Mouse (Mus musculus) limb, embryonic 12.5 days (tissue): ENCODE measurements around the gene Mecom. TPM values are rescaled to one million over a fixed set of nuclear protein-coding genes. Genes with fewer than 3 reads are reported as not detected.

Source experiments
- ATAC-seq: fragments of 200-750 bp; cut with Nextera tagmentation; 2 replicates; pipeline ENCODE4 v1.8.0; 2017; ENCODE audit warnings: low read depth, moderate TSS enrichment; ENCODE audit not compliant: insufficient number of reproducible peaks, insufficient read depth, low FRiP score, low TSS enrichment
- H3K27ac ChIP-seq: fragments of 300-500 bp; sonication (generic); 2 replicates; pipeline ENCODE4 v1.5.1; 2016; ENCODE audit warnings: mild to moderate bottlenecking, moderate library complexity
- H3K27me3 ChIP-seq: fragments of 300-500 bp; sonication (generic); 2 replicates; pipeline ENCODE4 v1.6.1; 2016; ENCODE audit warnings: mild to moderate bottlenecking, moderate library complexity
- H3K36me3 ChIP-seq: fragments of 300-500 bp; sonication (generic); 2 replicates; pipeline ENCODE4 v1.6.1; 2016; ENCODE audit warnings: mild to moderate bottlenecking, moderate library complexity
- H3K4me1 ChIP-seq: fragments of 300-500 bp; sonication (generic); replicated peaks from 2 replicates; pipeline ENCODE4 v1.6.1; 2016
- H3K4me2 ChIP-seq: fragments of 300-500 bp; sonication (generic); 2 replicates; pipeline ENCODE4 v1.6.1; 2016; ENCODE audit warnings: mild to moderate bottlenecking, moderate library complexity
- H3K4me3 ChIP-seq: fragments of 300-500 bp; sonication (generic); replicated peaks from 2 replicates; pipeline ENCODE4 v1.5.1; 2016; ENCODE audit warnings: mild to moderate bottlenecking
- H3K9ac ChIP-seq: fragments of 300-500 bp; sonication (generic); replicated peaks from 2 replicates; pipeline ENCODE4 v1.6.1; 2016; ENCODE audit warnings: mild to moderate bottlenecking, moderate library complexity
- H3K9me3 ChIP-seq: fragments of 300-500 bp; sonication (generic); 2 replicates; pipeline ENCODE4 v1.6.1; 2016; ENCODE audit warnings: mild to moderate bottlenecking, moderate library complexity
- WGBS: fragments of 180-500 bp; shearing (Covaris S2); methylation state at CpG from one replicate; pipeline ENCODE4 v1.1.7; 2016; 5-methylcytosine and 5-hydroxymethylcytosine counted together
- polyA plus RNA-seq: library from polyadenylated mRNA; unstranded; fragments of >200 nt; fragmentation: Nextera tagmentation; extraction: Ambion mirVana; gene quantifications from 2 replicates; pipeline ENCODE4 v1.2.1, GENCODE M21; 2016

Mecom gene
- polyA plus RNA-seq, 1 experiment from 2014 or later = 187 TPM

GRCm38 (mm10) chr3:30392218-30392617, 155.6 kb downstream of the Mecom start:
- Histone ChIP-seq H3K4me3 (no peak overlapping the region), H3K36me3 (no peaks in the 10 kb centered on the region; the same call in 1 of the 2 replicates), H3K9me3 (no peaks in the 10 kb centered on the region), H3K27me3 (no peaks in the 10 kb centered on the region), H3K4me1 (peaks cover 38% of the 10 kb centered on the region), H3K9ac (no peak overlapping the region), H3K27ac (no peak overlapping the region; the same call in 1 of the 2 replicates), H3K4me2 (no peak overlapping the region)
- no peak for ATAC-seq
- WGBS = 31% methylated on average over 4 of the region's 4 CpGs

GRCm38 (mm10) chr3:30390346-30390745, 157.5 kb downstream of the Mecom start:
- H3K9ac ChIP-seq = no peak overlapping the region
- WGBS = 85% methylated on average over 5 of the region's 5 CpGs
- no peaks in the 10 kb centered on the region for H3K9me3 ChIP-seq
- H3K4me2 ChIP-seq = no peak overlapping the region
- no peaks in the 10 kb centered on the region for H3K36me3 ChIP-seq
- H3K27me3 ChIP-seq = no peaks in the 10 kb centered on the region
- peaks cover 38% of the 10 kb centered on the region for H3K4me1 ChIP-seq
- ATAC-seq = no peak
- H3K27ac ChIP-seq = no peak overlapping the region
- H3K4me3 ChIP-seq = no peak overlapping the region

- WGBS = 46% methylated on average over 4 of the region's 4 CpGs
- Histone ChIP-seq H3K27me3 (no peaks in the 10 kb centered on the region), H3K9me3 (no peaks in the 10 kb centered on the region), H3K27ac (no peak overlapping the region), H3K9ac (no peak overlapping the region), H3K36me3 (no peaks in the 10 kb centered on the region), H3K4me1 (peaks cover 16% of the 10 kb centered on the region; the same call in 1 of the 2 replicates), H3K4me3 (no peak overlapping the region), H3K4me2 (no peak overlapping the region)
- ATAC-seq = no peak
Observed at GRCm38 (mm10) chr3:30380273-30380672, 167.5 kb downstream of the Mecom start.

GRCm38 (mm10) chr3:30379301-30379700, 168.5 kb downstream of the Mecom start:
- H3K9ac ChIP-seq = no peak overlapping the region
- 37% methylated on average over 6 of the region's 6 CpGs for WGBS
- H3K27me3 ChIP-seq = no peaks in the 10 kb centered on the region
- no peak overlapping the region for H3K27ac ChIP-seq
- no peak overlapping the region for H3K4me3 ChIP-seq
- peaks cover 22% of the 10 kb centered on the region; the same call in 1 of the 2 replicates for H3K4me1 ChIP-seq
- ATAC-seq = no peak
- no peaks in the 10 kb centered on the region for H3K36me3 ChIP-seq
- H3K9me3 ChIP-seq = no peaks in the 10 kb centered on the region
- no peak overlapping the region for H3K4me2 ChIP-seq

GRCm38 (mm10) chr3:30371472-30371871, 176.3 kb downstream of the Mecom start:
- H3K9ac ChIP-seq = no peak overlapping the region
- H3K9me3 ChIP-seq = no peaks in the 10 kb centered on the region
- 0 out of 2 replicates have a peak overlapping the region, but pooled peaks have one; percentile 5 for H3K27ac ChIP-seq
- no peak for ATAC-seq
- no peak overlapping the region for H3K4me2 ChIP-seq
- no peaks in the 10 kb centered on the region for H3K27me3 ChIP-seq
- no peak overlapping the region for H3K4me3 ChIP-seq
- peaks cover 45% of the 10 kb centered on the region for H3K4me1 ChIP-seq
- peaks cover 7% of the 10 kb centered on the region; the same call in 1 of the 2 replicates for H3K36me3 ChIP-seq
- WGBS = 67% methylated on average over 7 of the region's 7 CpGs

GRCm38 (mm10) chr3:30370860-30371455, 176.8 kb downstream of the Mecom start:
- 72% methylated on average over 16 of the region's 16 CpGs for WGBS
- no peak for ATAC-seq
- Histone ChIP-seq H3K36me3 (peaks cover 7% of the 10 kb centered on the region; the same call in 1 of the 2 replicates), H3K27ac (0 out of 2 replicates have a peak overlapping the region, but pooled peaks have one; percentile 5), H3K4me1 (peaks cover 43% of the 10 kb centered on the region), H3K9me3 (no peaks in the 10 kb centered on the region), H3K27me3 (no peaks in the 10 kb centered on the region), H3K9ac (no peak overlapping the region), H3K4me3 (no peak overlapping the region), H3K4me2 (no peak overlapping the region)

- Histone ChIP-seq H3K4me2 (no peak overlapping the region), H3K36me3 (peaks cover 7% of the 10 kb centered on the region; the same call in 1 of the 2 replicates), H3K4me1 (peaks cover 15% of the 10 kb centered on the region), H3K4me3 (no peak overlapping the region), H3K27ac (no peak overlapping the region), H3K27me3 (no peaks in the 10 kb centered on the region), H3K9ac (no peak overlapping the region), H3K9me3 (no peaks in the 10 kb centered on the region)
- WGBS = 89% methylated on average over 7 of the region's 7 CpGs
- no peak for ATAC-seq
Observed at GRCm38 (mm10) chr3:30366621-30367020, 181.2 kb downstream of the Mecom start.

- Histone ChIP-seq H3K4me3 (no peak overlapping the region), H3K9ac (no peak overlapping the region), H3K9me3 (no peaks in the 10 kb centered on the region), H3K36me3 (peaks cover 7% of the 10 kb centered on the region), H3K27me3 (no peaks in the 10 kb centered on the region), H3K4me1 (peaks cover 31% of the 10 kb centered on the region), H3K27ac (peak overlapping the region; percentile 71; the same call in 1 of the 2 replicates), H3K4me2 (no peak overlapping the region)
- 65% methylated on average over 5 of the region's 5 CpGs for WGBS
- no peak for ATAC-seq
Observed at GRCm38 (mm10) chr3:30361190-30361589, 186.6 kb downstream of the Mecom start.

GRCm38 (mm10) chr3:30353878-30354727, 193.7 kb downstream of the Mecom start:
- H3K9me3 ChIP-seq = no peaks in the 10 kb centered on the region
- no peak for ATAC-seq
- no peaks in the 10 kb centered on the region for H3K27me3 ChIP-seq
- WGBS = 44% methylated on average over 6 of the region's 6 CpGs
- H3K36me3 ChIP-seq = peaks cover 7% of the 10 kb centered on the region
- peaks cover 16% of the 10 kb centered on the region for H3K4me1 ChIP-seq
- no peak overlapping the region for H3K9ac ChIP-seq
- H3K4me2 ChIP-seq = no peak overlapping the region
- H3K27ac ChIP-seq = no peak overlapping the region
- no peak overlapping the region for H3K4me3 ChIP-seq

GRCm38 (mm10) chr3:30349279-30349678, 198.5 kb downstream of the Mecom start:
- Histone ChIP-seq H3K36me3 (no peaks in the 10 kb centered on the region; the same call in 1 of the 2 replicates), H3K4me1 (peaks cover 35% of the 10 kb centered on the region), H3K27me3 (no peaks in the 10 kb centered on the region), H3K4me2 (no peak overlapping the region), H3K4me3 (no peak overlapping the region), H3K9me3 (no peaks in the 10 kb centered on the region), H3K9ac (no peak overlapping the region), H3K27ac (no peak overlapping the region)
- ATAC-seq = no peak
- 15% methylated on average over 7 of the region's 7 CpGs for WGBS

- ATAC-seq = no peak
- H3K27ac ChIP-seq = no peak overlapping the region
- H3K4me3 ChIP-seq = no peak overlapping the region
- 86% methylated on average over 4 of the region's 4 CpGs for WGBS
- no peaks in the 10 kb centered on the region for H3K27me3 ChIP-seq
- no peaks in the 10 kb centered on the region; the same call in 1 of the 2 replicates for H3K36me3 ChIP-seq
- no peak overlapping the region for H3K4me2 ChIP-seq
- peaks cover 22% of the 10 kb centered on the region for H3K4me1 ChIP-seq
- no peaks in the 10 kb centered on the region for H3K9me3 ChIP-seq
- no peak overlapping the region for H3K9ac ChIP-seq
Observed at GRCm38 (mm10) chr3:30344151-30344550, 203.7 kb downstream of the Mecom start.
